Mouse (Mus musculus) heart, embryonic 16.5 days (tissue): Measurements from ENCODE around the gene Kat7. TPM values are rescaled to one million over a fixed set of nuclear protein-coding genes. Genes with fewer than 3 reads are reported as not detected.

Source experiments
- ATAC-seq: fragments of 200-750 bp; cut with Nextera tagmentation; replicated peaks from 2 replicates; pipeline ENCODE4 v1.8.0; 2017; ENCODE audit warnings: moderate number of reproducible peaks; ENCODE audit not compliant: insufficient read depth, low FRiP score; ENCODE audit errors: extremely low read depth
- H3K27ac ChIP-seq: fragments of 300-500 bp; sonication (generic); 2 replicates; pipeline ENCODE4 v1.5.1; 2014; ENCODE audit warnings: mild to moderate bottlenecking, low read length, control low read depth, moderate library complexity
- H3K27me3 ChIP-seq: fragments of 300-500 bp; sonication (generic); 2 replicates; pipeline ENCODE4 v1.6.1; 2014; ENCODE audit warnings: low read length, mixed read lengths; ENCODE audit not compliant: control insufficient read depth, insufficient read depth
- H3K36me3 ChIP-seq: fragments of 300-500 bp; sonication (generic); 2 replicates; pipeline ENCODE4 v1.6.1; 2014; ENCODE audit not compliant: control insufficient read depth, insufficient read depth
- H3K4me1 ChIP-seq: fragments of 300-500 bp; sonication (generic); 2 replicates; pipeline ENCODE4 v1.6.1; 2014; ENCODE audit warnings: low read length, mixed read lengths; ENCODE audit not compliant: control insufficient read depth, insufficient read depth
- H3K4me2 ChIP-seq: fragments of 300-500 bp; sonication (generic); 2 replicates; pipeline ENCODE4 v1.6.1; 2014; ENCODE audit warnings: low read depth, mild to moderate bottlenecking, control low read depth, low read length
- H3K4me3 ChIP-seq: fragments of 300-500 bp; sonication (generic); 2 replicates; pipeline ENCODE4 v1.5.1; 2014; ENCODE audit warnings: mild to moderate bottlenecking, control low read depth, low read length
- H3K9ac ChIP-seq: fragments of 300-500 bp; sonication (generic); 2 replicates; pipeline ENCODE4 v1.6.1; 2014; ENCODE audit warnings: low read length, control low read depth
- H3K9me3 ChIP-seq: fragments of 300-500 bp; sonication (generic); replicated peaks from 2 replicates; pipeline ENCODE4 v1.6.1; 2016; ENCODE audit warnings: low read length; ENCODE audit not compliant: control insufficient read depth
- WGBS: fragments of 180-500 bp; shearing (Covaris S2); extraction: QIAGEN DNeasy Blood & Tissue Kit; methylation state at CpG from one replicate; pipeline ENCODE4 v1.1.7; 2014; 5-methylcytosine and 5-hydroxymethylcytosine counted together
- polyA plus RNA-seq: library from polyadenylated mRNA; unstranded; fragments of >200 nt; fragmentation: Nextera tagmentation; extraction: Ambion mirVana; gene quantifications from 2 replicates; pipeline ENCODE4 v1.2.1, GENCODE M21; 2015

The Kat7 gene
- polyA plus RNA-seq, 1 experiment from 2014 or later, result 51.1 TPM

GRCm38 (mm10) chr11:95324181-95324580, 14.1 kb upstream of the Kat7 start:
- no peak overlapping the region for H3K9ac ChIP-seq
- no peak overlapping the region for H3K4me2 ChIP-seq
- no peaks in the 10 kb centered on the region for H3K4me1 ChIP-seq
- H3K27ac ChIP-seq, result no peak overlapping the region
- WGBS, result 91% methylated on average over 10 of the region's 10 CpGs
- H3K9me3 ChIP-seq, result no peaks in the 10 kb centered on the region
- H3K36me3 ChIP-seq, result no peaks in the 10 kb centered on the region
- ATAC-seq, result no peak
- H3K4me3 ChIP-seq, result no peak overlapping the region
- H3K27me3 ChIP-seq, result no peaks in the 10 kb centered on the region

GRCm38 (mm10) chr11:95320010-95320409, 10.0 kb upstream of the Kat7 start:
- H3K9ac ChIP-seq, result no peak overlapping the region
- no peak for ATAC-seq
- peaks cover 10% of the 10 kb centered on the region; the same call in 1 of the 2 replicates for H3K4me1 ChIP-seq
- H3K4me2 ChIP-seq, result no peak overlapping the region
- H3K27ac ChIP-seq, result no peak overlapping the region
- H3K36me3 ChIP-seq, result no peaks in the 10 kb centered on the region
- H3K27me3 ChIP-seq, result no peaks in the 10 kb centered on the region
- no peaks in the 10 kb centered on the region for H3K9me3 ChIP-seq
- 84% methylated on average over 1 of the region's 1 CpGs for WGBS
- H3K4me3 ChIP-seq, result no peak overlapping the region

GRCm38 (mm10) chr11:95319506-95319905, 9.5 kb upstream of the Kat7 start:
- no peak for ATAC-seq
- Histone ChIP-seq H3K4me2 (no peak overlapping the region), H3K27me3 (no peaks in the 10 kb centered on the region), H3K9ac (no peak overlapping the region), H3K36me3 (no peaks in the 10 kb centered on the region), H3K4me3 (no peak overlapping the region), H3K27ac (no peak overlapping the region), H3K9me3 (no peaks in the 10 kb centered on the region), H3K4me1 (peaks cover 11% of the 10 kb centered on the region; the same call in 1 of the 2 replicates)
- 36% methylated on average over 1 of the region's 1 CpGs for WGBS

- Histone ChIP-seq H3K4me3 (no peak overlapping the region), H3K27me3 (no peaks in the 10 kb centered on the region), H3K4me2 (peak overlapping the region; percentile 15; the same call in 1 of the 2 replicates), H3K27ac (no peak overlapping the region), H3K36me3 (no peaks in the 10 kb centered on the region), H3K9ac (no peak overlapping the region), H3K9me3 (no peaks in the 10 kb centered on the region), H3K4me1 (peaks cover 11% of the 10 kb centered on the region; the same call in 1 of the 2 replicates)
- WGBS, result 42% methylated on average over 9 of the region's 9 CpGs
- no peak for ATAC-seq
These were observed 8.1 kb upstream of the Kat7 start for GRCm38 (mm10) chr11:95318116-95318515.

GRCm38 (mm10) chr11:95315215-95315955, 5.3 kb upstream of the Kat7 start:
- peaks cover 18% of the 10 kb centered on the region for H3K4me1 ChIP-seq
- no peaks in the 10 kb centered on the region for H3K27me3 ChIP-seq
- WGBS, result 73% methylated on average over 7 of the region's 7 CpGs
- H3K9ac ChIP-seq, result no peak overlapping the region
- no peak overlapping the region for H3K4me3 ChIP-seq
- H3K27ac ChIP-seq, result no peak overlapping the region
- H3K36me3 ChIP-seq, result no peaks in the 10 kb centered on the region
- ATAC-seq, result no peak
- H3K9me3 ChIP-seq, result no peaks in the 10 kb centered on the region
- H3K4me2 ChIP-seq, result no peak overlapping the region

- Histone ChIP-seq H3K4me2 (peak overlapping the region; percentile 75), H3K4me1 (peaks cover 22% of the 10 kb centered on the region), H3K27ac (peak overlapping the region; percentile 88; the same call in 1 of the 2 replicates), H3K9me3 (no peaks in the 10 kb centered on the region), H3K9ac (peak overlapping the region; percentile 74), H3K27me3 (no peaks in the 10 kb centered on the region), H3K4me3 (peak overlapping the region; percentile 98), H3K36me3 (no peaks in the 10 kb centered on the region)
- no peak for ATAC-seq
- WGBS, result 38% methylated on average over 5 of the region's 5 CpGs
These were observed 1.4 kb upstream of the Kat7 start for GRCm38 (mm10) chr11:95311425-95311807.

- Histone ChIP-seq H3K9ac (peak overlapping the region; percentile 74), H3K36me3 (peaks cover 2% of the 10 kb centered on the region), H3K27ac (peak overlapping the region; percentile 88), H3K27me3 (no peaks in the 10 kb centered on the region), H3K4me2 (peak overlapping the region; percentile 75), H3K4me3 (peak overlapping the region; percentile 98), H3K4me1 (peaks cover 22% of the 10 kb centered on the region), H3K9me3 (no peaks in the 10 kb centered on the region)
- WGBS, result 6% methylated on average over 17 of the region's 17 CpGs
- no peak for ATAC-seq
These were observed 790 bp upstream of the Kat7 start for GRCm38 (mm10) chr11:95310648-95311424.

GRCm38 (mm10) chr11:95309510-95310006, 488 bp downstream of the Kat7 start:
- peak; percentile 94 for ATAC-seq
- Histone ChIP-seq H3K9me3 (no peaks in the 10 kb centered on the region), H3K9ac (peak overlapping the region; percentile 100), H3K27ac (peak overlapping the region; percentile 99), H3K4me3 (peak overlapping the region; percentile 98), H3K27me3 (no peaks in the 10 kb centered on the region), H3K36me3 (peaks cover 8% of the 10 kb centered on the region), H3K4me2 (peak overlapping the region; percentile 93), H3K4me1 (peaks cover 16% of the 10 kb centered on the region)
- WGBS, result under 1% methylated on average over 37 of the region's 37 CpGs

- Histone ChIP-seq H3K9ac (no peak overlapping the region), H3K36me3 (peaks cover 14% of the 10 kb centered on the region), H3K9me3 (no peaks in the 10 kb centered on the region), H3K27ac (no peak overlapping the region), H3K27me3 (no peaks in the 10 kb centered on the region), H3K4me2 (no peak overlapping the region), H3K4me3 (no peak overlapping the region), H3K4me1 (peaks cover 18% of the 10 kb centered on the region)
- 74% methylated on average over 8 of the region's 8 CpGs for WGBS
- no peak for ATAC-seq
These were observed 2.5 kb downstream of the Kat7 start for GRCm38 (mm10) chr11:95307526-95307925.
